Mouse (Mus musculus) adrenal gland, postnatal 10 days (tissue): ENCODE data around the gene Sgpp2. TPM values are rescaled to one million over a fixed set of nuclear protein-coding genes. Genes with fewer than 3 reads are reported as not detected.

Source experiments
- DNase-seq: peaks from one replicate; pipeline ENCODE4 v3.0.0; 2021; ENCODE audit warnings: mixed read lengths
- total RNA-seq, 2 experiments: library from RNA; stranded (reverse); gene quantifications; 2 replicates each; pipeline ENCODE4 v1.2.3; 2021

Sgpp2 gene
- total RNA-seq, 2 experiments from 2014 or later, result 2.2 to 3.5 TPM

DNA sequence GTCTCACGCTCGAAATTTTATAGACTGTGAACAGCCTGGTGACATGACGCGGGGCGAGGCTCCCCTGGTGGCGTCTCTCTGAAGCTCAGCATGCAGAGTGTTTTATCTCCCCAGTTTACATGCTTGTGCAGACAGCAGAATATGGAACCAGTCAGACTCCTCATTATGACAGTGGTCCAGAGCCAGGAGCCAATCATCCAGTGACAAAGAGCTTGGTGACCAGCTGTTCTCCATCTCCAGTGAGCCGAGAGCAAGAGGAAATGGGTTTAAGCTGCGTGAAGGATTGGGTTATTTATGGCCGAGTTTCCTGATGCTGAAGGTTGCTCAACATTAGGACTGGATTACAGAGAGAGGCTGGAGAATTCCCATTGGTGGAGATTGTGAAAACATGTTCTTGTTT is 28.1 kb downstream of the Sgpp2 start:
- DNase-seq, result no peak

DNA sequence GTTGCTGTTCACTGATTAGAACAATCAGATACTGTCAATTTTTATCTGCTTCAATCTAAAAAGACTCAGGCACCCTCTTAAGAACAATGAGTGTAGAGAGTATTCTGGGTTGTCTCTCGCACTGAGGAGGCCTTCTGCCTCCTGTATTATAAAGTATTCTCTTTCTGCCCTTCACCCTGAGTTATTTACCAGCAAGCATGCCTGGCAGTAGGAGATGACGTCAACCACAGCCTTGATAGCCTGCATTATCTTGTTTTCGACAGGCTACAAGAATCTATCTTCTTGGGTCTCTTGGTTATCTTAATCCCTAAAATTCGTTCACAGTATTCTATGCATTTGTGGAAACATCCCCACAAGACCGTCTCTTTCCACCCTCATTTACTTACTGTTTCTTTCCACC is 29.8 kb downstream of the Sgpp2 start:
- DNase-seq, result peak; percentile 62

DNA sequence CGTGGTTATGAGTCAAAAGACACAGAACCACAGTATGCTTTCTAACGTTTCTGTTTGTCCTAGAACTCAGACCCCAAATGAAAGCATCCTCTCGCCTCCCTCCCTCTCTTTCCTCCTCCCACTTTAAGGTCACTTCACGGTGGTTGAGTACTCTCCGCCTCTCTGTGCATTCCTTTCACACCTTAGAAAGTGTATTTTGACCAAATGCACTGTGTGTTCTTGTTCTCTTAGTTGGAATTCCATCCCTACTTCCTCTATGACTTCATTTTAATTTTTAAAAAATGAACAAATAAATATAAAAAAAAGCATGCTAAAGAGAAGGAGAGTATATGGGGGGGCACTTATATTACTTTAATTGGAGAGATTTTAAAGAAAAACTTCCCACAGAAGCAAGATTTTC is 30.4 kb downstream of the Sgpp2 start:
- no peak for DNase-seq

DNA sequence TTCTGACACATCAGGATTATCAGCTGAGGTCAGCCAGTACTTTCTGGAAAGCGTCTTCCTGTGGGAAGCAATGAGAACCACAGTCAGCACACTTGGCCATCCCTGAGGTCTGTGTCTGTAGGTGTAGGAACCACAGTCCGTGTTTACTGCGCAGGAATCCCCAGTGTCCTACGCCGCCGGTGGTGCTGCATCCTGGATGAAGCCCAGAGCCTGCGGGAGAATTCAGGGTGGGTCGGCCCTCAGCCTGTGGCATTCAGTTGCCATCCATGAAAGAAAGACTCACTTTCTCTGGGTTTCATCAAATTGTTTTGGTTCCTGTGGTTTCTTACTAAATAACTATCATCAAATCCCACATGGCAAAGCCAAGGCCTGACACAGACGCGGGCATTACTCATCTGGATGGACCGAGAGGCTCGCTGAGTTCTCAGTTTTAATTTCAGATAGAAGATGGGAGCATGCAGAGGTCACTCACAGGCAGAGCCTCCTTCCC is 37.2 kb downstream of the Sgpp2 start:
- DNase-seq, result no peak

DNA sequence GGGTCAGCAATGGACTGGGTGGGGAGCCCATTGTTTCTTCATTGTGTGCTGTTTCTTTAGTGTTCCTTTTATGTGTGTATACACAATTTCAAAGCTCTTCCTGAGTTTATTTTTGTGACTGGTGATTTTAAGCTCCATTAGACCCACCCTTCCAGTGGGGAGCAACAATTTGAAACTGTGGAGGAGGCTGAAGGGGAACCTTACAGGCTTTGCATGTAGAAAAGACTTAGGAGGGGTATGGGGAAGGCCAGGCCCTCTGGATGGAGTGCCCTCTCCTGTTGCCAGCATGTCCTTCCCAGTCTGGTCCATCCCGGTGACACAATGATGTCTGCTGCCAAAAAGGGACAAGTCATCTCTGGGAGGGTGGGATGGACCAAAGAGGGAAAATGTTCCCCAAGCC is 39.1 kb downstream of the Sgpp2 start:
- no peak for DNase-seq

DNA sequence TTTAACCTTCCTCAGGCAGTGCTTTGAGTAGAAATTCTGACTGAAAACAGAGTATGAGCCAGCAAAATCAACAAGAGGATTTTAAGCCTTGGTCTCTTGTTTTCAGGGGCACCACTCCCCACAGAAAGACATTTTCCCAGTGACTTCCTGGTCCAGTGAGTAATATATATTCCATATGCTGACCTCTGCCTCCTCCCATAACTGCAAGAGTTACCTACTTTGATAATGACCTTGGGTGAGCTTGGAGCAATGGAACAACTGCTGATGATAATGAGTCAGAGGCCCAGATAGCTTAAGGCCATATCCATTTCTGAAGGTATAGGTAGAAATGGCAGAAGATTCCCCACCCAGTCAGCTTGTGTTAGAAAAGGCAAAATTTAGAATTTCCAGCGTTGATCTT is 43.1 kb downstream of the Sgpp2 start:
- no peak for DNase-seq

DNA sequence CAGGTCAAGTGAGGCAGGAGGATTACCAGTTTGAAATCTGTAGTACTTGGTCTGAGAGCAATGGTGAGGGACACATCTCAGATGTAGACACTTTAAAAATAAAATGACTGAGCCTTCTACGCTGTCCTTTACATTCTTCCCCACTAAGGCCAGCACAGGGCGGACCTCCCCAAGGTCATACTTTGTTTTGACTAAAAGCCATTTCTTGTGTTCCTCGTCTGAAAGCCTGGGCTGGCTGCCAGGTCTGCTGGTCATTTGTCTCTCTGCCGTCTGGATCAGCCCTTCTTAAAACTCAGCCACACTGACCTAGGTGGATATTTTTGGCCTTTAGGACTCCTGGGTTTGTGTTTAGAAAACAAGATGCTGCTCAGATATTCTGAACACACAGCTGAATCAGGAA is 45.0 kb downstream of the Sgpp2 start:
- peak; percentile 91 for DNase-seq

DNA sequence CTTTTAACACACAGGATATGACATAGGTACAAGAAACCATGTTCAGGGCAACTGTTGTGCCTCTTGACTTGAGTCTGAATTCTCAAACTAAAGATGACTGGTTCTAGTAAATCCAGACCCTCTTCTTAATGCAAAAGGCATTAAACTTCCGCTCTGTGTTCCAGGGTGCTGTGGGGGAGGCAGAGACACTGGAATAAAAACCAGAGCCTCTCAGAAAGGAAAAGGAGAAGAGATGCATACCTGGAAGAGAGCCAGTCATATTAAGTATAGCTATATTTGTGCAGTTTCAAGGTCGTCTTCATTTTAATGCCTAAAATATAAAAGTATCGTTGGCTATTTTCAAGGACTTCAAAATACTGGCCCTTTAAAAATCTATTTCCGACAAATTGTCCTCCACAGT is 47.3 kb downstream of the Sgpp2 start:
- no peak for DNase-seq

DNA sequence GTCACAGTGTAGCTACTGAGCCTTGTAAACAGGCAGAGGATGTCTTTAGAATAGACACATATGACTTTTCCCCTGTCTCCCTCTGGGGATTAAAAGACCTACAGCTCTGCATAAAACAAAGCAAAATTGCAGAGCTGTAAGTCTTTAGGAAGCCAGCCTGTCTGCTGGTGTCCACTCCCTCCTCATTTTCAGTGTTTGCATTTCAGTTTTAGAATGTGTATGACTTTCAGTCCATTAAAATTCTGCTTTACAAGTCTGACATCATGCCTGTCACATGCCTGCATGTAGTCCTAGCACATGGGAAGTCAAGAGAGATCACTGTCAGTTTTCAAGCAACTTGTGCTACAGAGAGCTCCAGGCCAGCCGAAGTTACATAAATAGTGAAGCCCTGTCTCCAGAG is 47.7 kb downstream of the Sgpp2 start:
- no peak for DNase-seq

DNA sequence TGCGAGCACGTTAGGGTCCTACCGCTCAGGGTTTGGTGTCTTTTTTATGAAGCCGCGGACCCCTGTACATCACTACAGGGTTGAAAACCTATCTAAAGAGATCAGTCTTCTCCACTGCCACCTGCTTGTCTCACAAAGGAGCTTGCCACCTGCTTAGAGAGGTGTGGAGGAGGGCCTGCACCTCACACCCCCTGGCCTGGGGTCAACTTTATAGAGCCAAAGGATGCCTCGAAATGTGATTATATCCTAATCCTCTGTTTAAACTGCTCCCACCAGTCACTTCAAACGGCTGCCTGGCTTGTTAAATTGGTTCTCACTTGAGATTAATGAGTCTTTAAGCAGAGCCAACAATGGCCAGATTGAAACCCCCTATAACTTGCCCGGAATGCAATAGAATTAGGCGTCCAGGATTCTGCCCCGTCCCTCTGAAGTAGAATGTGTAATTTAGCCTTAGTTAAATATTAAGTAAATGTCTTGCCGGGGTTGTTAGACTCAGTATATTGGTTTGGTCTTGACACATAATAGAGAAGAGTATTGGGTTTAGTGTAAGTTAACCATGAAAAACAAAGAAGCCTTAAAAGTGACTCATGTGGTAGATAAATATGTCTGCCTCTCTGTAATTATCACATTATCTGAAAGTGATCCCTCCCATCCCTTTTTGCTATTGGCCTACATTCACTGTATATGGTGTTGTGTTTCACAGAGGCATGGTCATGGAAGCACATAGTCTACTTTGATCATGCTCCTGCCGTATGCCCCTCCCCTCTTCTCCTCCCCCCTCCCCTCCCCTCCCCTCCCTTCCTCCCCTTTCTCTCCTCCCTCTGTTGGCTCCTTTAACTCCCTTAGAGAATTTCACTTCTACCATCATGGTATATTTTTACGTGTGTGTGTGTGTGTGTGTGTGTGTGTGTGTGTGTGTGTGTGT is 54.1 kb downstream of the Sgpp2 start:
- DNase-seq, result no peak

DNA sequence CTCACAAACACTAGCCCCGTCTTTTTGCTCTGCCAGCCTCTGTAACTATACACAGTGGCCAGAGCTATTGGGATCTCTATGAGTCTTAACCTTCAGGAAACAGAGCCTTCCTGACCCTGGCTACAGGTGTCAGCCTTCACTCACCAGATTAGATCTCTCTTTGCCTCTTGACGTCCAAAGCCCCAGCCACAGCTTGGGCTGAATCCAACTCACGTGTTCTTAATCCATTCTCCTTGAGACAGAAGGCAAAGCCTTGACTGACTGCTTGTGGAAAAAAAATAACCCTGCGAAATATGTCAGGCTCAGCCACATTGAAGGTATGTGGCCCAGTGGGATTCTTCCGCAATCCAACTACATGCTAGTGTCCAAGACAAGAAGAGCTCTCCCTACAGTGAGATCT is 57.7 kb downstream of the Sgpp2 start:
- no peak for DNase-seq

DNA sequence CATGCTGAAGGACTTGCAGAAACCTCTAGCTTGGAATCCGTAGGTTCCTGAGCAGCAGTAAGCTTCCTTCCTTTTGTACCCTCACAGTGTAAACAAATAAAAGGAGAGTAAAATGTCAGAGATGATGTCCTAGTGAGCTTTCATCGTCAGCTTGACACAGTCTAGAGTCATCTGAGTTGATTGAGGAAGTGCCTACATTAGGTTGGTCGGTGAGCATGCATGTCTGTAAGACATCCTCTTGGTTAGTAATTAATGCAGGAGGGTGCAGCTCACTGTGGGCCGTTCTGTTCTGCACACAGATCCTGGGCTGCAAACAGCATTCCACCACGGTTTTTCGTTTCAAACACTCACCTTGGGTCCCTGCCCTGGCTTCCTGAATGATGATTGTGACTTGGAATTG is 60.0 kb downstream of the Sgpp2 start:
- no peak for DNase-seq

DNA sequence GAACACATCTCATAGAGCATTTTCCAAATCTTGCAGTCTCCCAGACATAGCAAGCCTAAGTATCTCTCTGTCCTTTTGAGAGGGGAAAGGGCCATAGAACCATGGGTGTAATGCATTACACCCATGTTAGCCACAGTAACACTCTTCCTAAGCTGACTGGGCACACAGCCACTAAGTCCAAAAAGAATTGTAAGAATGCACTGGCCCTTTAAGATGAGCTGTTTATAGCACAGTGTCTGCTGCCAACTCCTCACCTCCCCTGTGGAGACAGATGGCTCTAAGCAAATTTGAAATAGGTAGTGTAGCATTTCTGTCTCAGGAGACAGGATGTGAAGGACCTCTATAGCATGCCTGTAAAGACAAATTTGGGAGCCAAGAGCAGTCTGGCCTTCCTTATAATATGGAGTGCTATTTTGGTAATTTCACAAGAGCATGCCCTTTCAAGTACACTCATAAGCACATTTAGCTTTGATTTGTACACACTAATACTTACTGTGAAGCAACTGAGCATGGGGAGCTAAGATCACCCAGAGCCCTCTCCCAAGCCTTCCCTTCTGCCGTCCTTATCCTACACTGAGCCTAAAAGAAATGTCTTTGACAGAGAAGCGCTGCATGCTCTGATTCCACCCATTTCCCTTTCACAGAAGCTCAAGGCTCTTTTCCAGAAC is 61.6 kb downstream of the Sgpp2 start:
- no peak for DNase-seq

DNA sequence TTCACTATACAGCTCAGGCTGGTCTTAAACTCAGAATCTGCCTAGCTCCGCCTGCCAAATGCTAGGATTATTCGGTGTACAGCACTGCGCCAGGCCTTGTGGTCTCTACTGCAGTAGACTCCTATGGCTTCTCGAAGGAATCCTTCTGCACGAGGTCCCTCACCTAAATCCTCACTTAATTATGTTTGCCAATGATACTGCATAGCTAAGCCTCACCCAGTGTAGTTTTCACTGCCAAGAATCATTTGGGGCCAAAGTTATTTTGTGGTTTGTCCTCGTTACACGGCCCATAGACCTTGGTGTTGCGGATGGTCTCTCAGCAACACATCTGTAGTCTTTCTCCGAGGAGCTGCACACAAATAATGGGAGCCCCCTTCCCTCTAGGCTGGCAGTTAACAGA is 62.2 kb downstream of the Sgpp2 start:
- DNase-seq, result no peak

DNA sequence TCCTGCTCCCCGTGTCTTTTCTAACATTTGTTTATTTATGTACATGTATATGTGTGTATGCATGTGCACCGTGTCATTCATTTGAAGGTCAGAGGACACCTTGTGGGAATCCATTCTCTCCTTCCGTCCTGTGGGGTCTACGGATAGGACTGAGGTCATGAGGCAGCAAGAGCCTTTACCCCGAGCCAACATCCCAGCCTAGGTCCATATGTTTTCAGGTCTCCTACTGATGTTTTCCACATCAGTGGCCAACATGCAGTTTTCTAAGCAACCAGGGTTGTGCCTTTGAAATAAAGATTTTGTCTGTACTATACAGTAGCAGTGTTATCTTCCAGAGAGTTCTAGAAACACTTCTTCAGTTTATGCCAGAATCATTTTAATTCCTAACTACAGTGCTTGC is 63.7 kb downstream of the Sgpp2 start:
- no peak for DNase-seq

DNA sequence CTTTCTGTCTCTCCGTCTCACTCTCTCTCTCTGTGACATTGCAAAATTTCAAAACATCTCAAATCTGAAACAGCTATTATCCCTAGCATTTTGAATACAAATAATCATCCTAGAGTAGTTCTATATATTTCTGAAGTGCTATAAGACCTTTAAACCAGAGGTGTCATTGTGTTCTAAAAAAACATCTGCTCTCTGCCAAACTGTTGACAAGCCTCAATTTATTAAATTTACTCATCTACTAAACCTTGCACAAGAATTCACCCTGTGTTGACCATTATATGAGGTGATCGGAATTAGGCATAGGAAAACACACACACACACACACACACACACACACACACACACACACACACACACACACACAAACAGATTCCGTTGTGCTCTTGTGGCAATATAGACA is 64.9 kb downstream of the Sgpp2 start:
- no peak for DNase-seq

DNA sequence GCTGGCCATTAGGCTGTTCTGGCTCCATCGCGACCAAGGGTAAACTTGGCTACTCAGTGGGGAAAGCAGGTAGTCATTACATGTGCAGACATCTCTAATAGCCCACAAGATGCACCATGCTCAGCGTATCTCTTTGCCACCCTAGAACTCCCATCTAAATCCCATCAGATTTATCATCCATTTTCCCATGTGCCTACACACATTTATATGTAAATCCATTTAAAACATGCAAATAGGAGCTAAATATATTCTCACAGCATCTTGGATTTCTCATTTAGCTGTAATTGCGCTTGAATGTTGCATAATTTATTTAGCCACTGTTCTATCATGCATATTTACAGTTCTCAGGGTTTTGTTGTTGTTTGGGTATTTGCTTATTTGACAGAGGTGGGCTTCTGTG is 70.8 kb downstream of the Sgpp2 start:
- no peak for DNase-seq

DNA sequence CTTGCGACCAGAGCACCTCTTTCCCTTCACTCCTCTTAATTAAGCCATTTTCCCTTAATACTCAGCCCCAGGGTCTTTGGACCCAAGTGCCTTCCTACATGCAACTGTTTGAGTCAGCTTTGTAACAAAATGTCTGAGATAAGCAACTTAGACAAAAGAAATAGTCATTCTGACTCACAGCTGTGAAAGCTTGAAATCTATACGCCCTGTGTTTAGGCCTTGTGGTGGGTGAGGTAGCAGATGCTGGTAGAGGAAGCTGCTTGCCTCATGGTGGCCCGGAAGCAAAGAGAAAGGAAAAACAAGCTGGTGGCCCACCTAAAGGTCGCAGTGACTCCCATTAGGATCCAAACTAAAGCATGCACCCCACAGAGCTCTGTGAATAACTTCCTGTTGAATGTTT is 77.7 kb downstream of the Sgpp2 start:
- DNase-seq, result no peak

DNA sequence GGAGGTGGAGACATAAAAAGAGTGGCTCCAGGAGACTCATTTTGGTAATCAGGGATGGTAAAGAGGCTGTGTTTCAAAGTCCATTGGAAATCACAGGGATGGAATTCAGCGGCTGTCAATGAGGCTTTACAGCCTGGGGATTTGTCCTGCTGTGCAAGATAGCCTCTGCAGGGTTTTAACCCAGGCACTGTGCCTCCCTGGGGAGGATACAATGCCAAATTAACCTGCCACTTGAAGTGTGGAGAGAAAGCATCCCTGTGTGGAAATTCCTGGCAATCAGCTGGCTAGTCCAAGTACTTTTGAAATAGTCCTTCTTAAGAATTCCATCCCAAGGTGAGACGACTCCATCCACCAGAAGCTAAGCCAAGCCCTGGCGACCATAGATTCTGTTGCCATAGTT is 78.7 kb downstream of the Sgpp2 start:
- DNase-seq, result no peak

DNA sequence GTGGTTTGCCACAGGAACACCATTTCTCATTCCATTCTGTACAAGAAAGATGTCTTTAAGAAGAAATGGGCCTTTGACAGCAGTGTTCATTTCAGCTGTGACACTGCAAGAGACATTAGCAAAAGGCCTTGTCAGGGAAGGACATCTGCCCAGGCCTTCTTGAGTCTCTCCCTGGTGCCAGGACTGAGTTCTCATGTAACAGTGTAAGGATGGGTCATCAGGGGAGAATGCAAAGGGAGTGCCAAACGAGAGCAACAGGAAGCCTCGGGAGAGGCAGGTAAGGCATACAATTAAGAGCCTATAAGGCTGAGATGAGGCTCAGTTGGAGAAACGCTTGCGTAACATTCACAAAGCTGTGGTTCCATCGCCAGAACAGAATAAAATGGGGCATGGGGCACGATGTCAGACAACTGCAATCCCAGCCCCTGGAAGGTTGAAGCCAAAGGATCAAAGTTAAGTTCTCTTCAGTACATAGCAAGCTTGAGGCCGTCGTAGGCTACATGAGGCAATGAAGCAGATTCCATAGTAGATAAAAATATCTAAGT is 85.1 kb downstream of the Sgpp2 start:
- no peak for DNase-seq

DNA sequence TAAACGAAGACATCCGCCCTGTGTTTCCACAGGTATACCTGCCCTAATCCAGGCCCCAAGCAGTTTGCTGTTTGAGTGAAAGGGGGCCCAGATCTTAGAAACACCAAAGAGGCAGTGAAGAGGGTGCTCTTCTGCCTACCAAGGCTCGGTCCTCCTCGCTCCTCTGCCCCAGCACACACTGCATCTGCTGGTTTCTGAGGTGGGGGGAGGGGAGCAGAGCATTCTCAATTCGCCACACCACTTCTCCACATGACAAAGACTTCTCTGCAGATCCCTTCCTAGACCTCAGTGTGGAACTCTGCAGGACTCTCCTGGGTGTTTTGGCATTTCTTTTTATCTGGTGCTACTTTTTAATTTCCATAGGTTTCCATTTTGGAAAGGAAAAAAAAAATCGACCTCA is 85.6 kb downstream of the Sgpp2 start:
- no peak for DNase-seq

DNA sequence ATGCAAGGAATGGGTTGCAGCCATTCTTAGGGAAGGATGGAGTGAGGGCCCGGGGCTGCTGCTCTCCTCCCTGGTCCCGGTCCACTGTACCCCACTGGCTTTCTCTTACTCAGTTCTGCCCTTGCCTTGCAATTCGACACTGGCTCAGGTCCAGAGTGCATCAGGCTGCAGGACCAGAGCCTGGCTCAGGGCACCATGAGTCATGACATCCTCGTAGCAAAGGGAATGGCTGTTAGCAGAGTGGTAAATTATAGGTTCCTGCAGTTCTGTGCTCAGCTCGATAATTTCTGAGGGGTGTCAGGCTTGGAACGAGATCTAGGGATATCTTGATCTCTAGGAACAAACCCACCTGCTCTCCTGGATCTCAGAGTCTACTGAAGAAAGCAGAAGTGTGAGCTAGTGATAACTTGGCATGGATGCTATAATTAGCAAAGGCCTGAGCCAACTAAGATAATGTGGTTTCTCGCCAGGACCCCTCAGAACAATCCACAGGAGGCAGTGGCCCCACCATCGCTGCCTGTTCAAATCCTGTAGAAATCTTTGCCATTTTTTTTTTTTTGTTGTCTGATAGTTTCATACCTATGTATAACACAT is 86.3 kb downstream of the Sgpp2 start:
- peak; percentile 79 for DNase-seq

DNA sequence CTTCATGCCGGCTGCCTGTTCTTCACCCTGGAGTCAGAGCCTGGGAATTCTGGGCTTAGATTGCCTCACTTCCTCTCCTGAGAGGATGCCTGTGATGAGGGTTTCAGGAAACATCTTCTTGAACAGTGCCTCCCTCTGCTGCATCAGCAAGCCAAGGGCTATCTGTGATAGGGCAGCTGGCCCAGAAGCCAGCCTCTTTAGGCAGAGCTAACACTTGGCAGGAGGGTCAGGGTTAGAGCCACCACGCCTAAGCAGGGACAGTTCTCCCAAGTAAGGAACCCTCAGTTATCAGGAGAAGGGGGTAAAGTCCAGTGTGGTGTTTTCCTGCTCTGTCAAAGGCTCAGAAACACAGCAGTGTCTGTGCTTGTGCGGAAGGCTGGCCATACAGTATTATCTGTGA is 89.6 kb downstream of the Sgpp2 start:
- no peak for DNase-seq
